Mouse (Mus musculus) CH12.LX (cell line): ENCODE measurements around the gene Tnfsf13b. TPM values are rescaled to one million over a fixed set of nuclear protein-coding genes. Genes with fewer than 3 reads are reported as not detected.

Source experiments
- DNase-seq: peaks from one replicate; pipeline ENCODE4 v3.0.0-alpha.2; 2013; ENCODE audit errors: extremely low read depth
- H3K27ac ChIP-seq: 2 replicates; pipeline ENCODE4 v1.5.1; 2012; ENCODE audit warnings: low read depth, mild to moderate bottlenecking, control low read depth, moderate library complexity; ENCODE audit not compliant: insufficient read depth
- H3K27me3 ChIP-seq: replicated peaks from 2 replicates; pipeline ENCODE3; 2012; ENCODE audit warnings: inconsistent platforms
- H3K36me3 ChIP-seq, 2 experiments: replicated peaks in 1 of 2; 2 replicates each; pipeline versions ENCODE3 to v1.6.1; 2012; ENCODE audit warnings: inconsistent platforms in 1 of 2, low read length in 1 of 2, mild to moderate bottlenecking in 1 of 2, mixed read lengths in 1 of 2, moderate library complexity in 1 of 2; ENCODE audit not compliant: control insufficient read depth in 1 of 2, insufficient read depth in 1 of 2
- H3K4me1 ChIP-seq, 2 experiments: 2 replicates each; pipeline ENCODE4 v1.6.1; 2012; ENCODE audit warnings: inconsistent platforms in 1 of 2, moderate library complexity in 1 of 2; ENCODE audit not compliant: insufficient read depth in 2 of 2, control insufficient read depth in 1 of 2
- H3K4me2 ChIP-seq: 2 replicates; pipeline ENCODE4 v1.6.1; 2012; ENCODE audit warnings: low read depth, mild to moderate bottlenecking, control low read depth; ENCODE audit not compliant: poor library complexity, insufficient read depth, severe bottlenecking
- H3K4me3 ChIP-seq, 3 experiments: fragments of 150-350 bp in 1 of 3; sonication (generic) in 1 of 3; replicated peaks in 1 of 3; 2 replicates each; pipeline versions ENCODE3 to v1.5.1; 2011 to 2012; ENCODE audit warnings: low read depth in 2 of 3, low read length in 2 of 3, mild to moderate bottlenecking in 2 of 3, moderate library complexity in 2 of 3, control low read depth in 1 of 3, improper control_type of control experiment in 1 of 3, inconsistent platforms in 1 of 3, mixed read lengths in 1 of 3; ENCODE audit not compliant: poor library complexity in 1 of 3
- H3K79me2 ChIP-seq: replicated peaks from 2 replicates; pipeline ENCODE4 v1.6.1; 2012; ENCODE audit warnings: mild to moderate bottlenecking, moderate library complexity; ENCODE audit not compliant: control insufficient read depth, poor library complexity, insufficient read depth, severe bottlenecking; ENCODE audit errors: extremely low read depth
- H3K9ac ChIP-seq: 2 replicates; pipeline ENCODE4 v1.6.1; 2012; ENCODE audit warnings: low read depth, mild to moderate bottlenecking, control low read depth, moderate library complexity; ENCODE audit not compliant: insufficient read depth
- H3K9me3 ChIP-seq: replicated peaks from 2 replicates; pipeline ENCODE3; 2012; ENCODE audit warnings: low read length, inconsistent platforms, mixed read lengths
- BHLHE40 ChIP-seq: IDR thresholded peaks from 2 replicates; pipeline ENCODE4 v1.6.1; 2011; ENCODE audit warnings: mild to moderate bottlenecking, low read depth, low read length, improper control_type of control experiment
- CHD1 ChIP-seq: IDR thresholded peaks from 2 replicates; pipeline ENCODE4 v1.6.1; 2012; ENCODE audit warnings: low read depth, low read length, improper control_type of control experiment, inconsistent platforms
- CHD2 ChIP-seq: IDR thresholded peaks from 2 replicates; pipeline ENCODE4 v1.6.1; 2011; ENCODE audit warnings: low read length, improper control_type of control experiment
- CTCF ChIP-seq, 2 experiments: IDR thresholded peaks in 1 of 2; conservative IDR thresholded peaks in 1 of 2; 2 replicates each; pipeline ENCODE4 v1.5.1; 2011 to 2012; ENCODE audit warnings: low read depth in 2 of 2, low read length in 2 of 2, improper control_type of control experiment in 1 of 2, inconsistent platforms in 1 of 2, mild to moderate bottlenecking in 1 of 2, moderate library complexity in 1 of 2
- E2F4 ChIP-seq: IDR thresholded peaks from 2 replicates; pipeline ENCODE4 v1.6.1; 2011; ENCODE audit warnings: low read depth, low read length, improper control_type of control experiment; ENCODE audit not compliant: insufficient replicate concordance
- ELF1 ChIP-seq: IDR thresholded peaks from 2 replicates; pipeline ENCODE4 v1.6.1; 2014; ENCODE audit warnings: low read depth, mild to moderate bottlenecking, inconsistent platforms, low read length, improper control_type of control experiment
- ETS1 ChIP-seq: conservative IDR thresholded peaks from 2 replicates; pipeline ENCODE4 v1.6.1; 2012; ENCODE audit warnings: low read depth, mild to moderate bottlenecking, inconsistent platforms, low read length, improper control_type of control experiment, moderate library complexity
- HCFC1 ChIP-seq: IDR thresholded peaks from 2 replicates; pipeline ENCODE4 v1.6.1; 2012; ENCODE audit warnings: low read depth, mild to moderate bottlenecking, inconsistent platforms, low read length, improper control_type of control experiment
- IRF4 ChIP-seq: IDR thresholded peaks from 2 replicates; pipeline ENCODE4 v1.6.1; 2014; ENCODE audit warnings: low read depth, mild to moderate bottlenecking, inconsistent platforms, low read length, improper control_type of control experiment
- JUND ChIP-seq: conservative IDR thresholded peaks from 2 replicates; pipeline ENCODE4 v1.6.1; 2011; ENCODE audit warnings: low read depth, low read length, improper control_type of control experiment
- KAT2A ChIP-seq: IDR thresholded peaks from 2 replicates; pipeline ENCODE4 v1.6.1; 2012; ENCODE audit warnings: low read length, improper control_type of control experiment, inconsistent platforms; ENCODE audit not compliant: insufficient replicate concordance
- MAFK ChIP-seq: IDR thresholded peaks from 2 replicates; pipeline ENCODE4 v1.6.1; 2011; ENCODE audit warnings: low read length, improper control_type of control experiment; ENCODE audit not compliant: insufficient replicate concordance
- MEF2A ChIP-seq: IDR thresholded peaks from 2 replicates; pipeline ENCODE4 v1.6.1; 2014; ENCODE audit warnings: low read depth, mild to moderate bottlenecking, inconsistent platforms, low read length, improper control_type of control experiment, borderline replicate concordance
- MXI1 ChIP-seq: IDR thresholded peaks from 2 replicates; pipeline ENCODE4 v1.6.1; 2011; ENCODE audit warnings: mild to moderate bottlenecking, low read depth, low read length, improper control_type of control experiment
- NELFE ChIP-seq: IDR thresholded peaks from 2 replicates; pipeline ENCODE4 v1.6.1; 2011; ENCODE audit warnings: low read depth, low read length, improper control_type of control experiment
- NRF1 ChIP-seq: IDR thresholded peaks from 2 replicates; pipeline ENCODE4 v1.6.1; 2014; ENCODE audit warnings: low read depth, mild to moderate bottlenecking, inconsistent platforms, low read length, improper control_type of control experiment, moderate library complexity
- SIN3A ChIP-seq: IDR thresholded peaks from 2 replicates; pipeline ENCODE4 v1.6.1; 2012; ENCODE audit warnings: low read length, improper control_type of control experiment, inconsistent platforms
- SMC3 ChIP-seq: IDR thresholded peaks from 2 replicates; pipeline ENCODE4 v1.6.1; 2011; ENCODE audit warnings: low read depth, low read length, improper control_type of control experiment
- TBP ChIP-seq: conservative IDR thresholded peaks from 2 replicates; pipeline ENCODE4 v1.6.1; 2011; ENCODE audit warnings: low read depth, low read length, improper control_type of control experiment
- TCF12 ChIP-seq: IDR thresholded peaks from 2 replicates; pipeline ENCODE4 v1.6.1; 2014; ENCODE audit warnings: low read depth, mild to moderate bottlenecking, inconsistent platforms, low read length, improper control_type of control experiment
- UBTF ChIP-seq: IDR thresholded peaks from 2 replicates; pipeline ENCODE4 v1.6.1; 2012; ENCODE audit warnings: low read depth, mild to moderate bottlenecking, inconsistent platforms, low read length, improper control_type of control experiment, moderate library complexity
- USF1 ChIP-seq: IDR thresholded peaks from 2 replicates; pipeline ENCODE4 v1.6.1; 2014; ENCODE audit warnings: low read depth, mild to moderate bottlenecking, inconsistent platforms, low read length, improper control_type of control experiment
- USF2 ChIP-seq: conservative IDR thresholded peaks from 2 replicates; pipeline ENCODE4 v1.6.1; 2011; ENCODE audit warnings: low read depth, low read length, improper control_type of control experiment
- ZC3H11A ChIP-seq: IDR thresholded peaks from 2 replicates; pipeline ENCODE4 v1.6.1; 2012; ENCODE audit warnings: low read depth, mild to moderate bottlenecking, inconsistent platforms, low read length, improper control_type of control experiment
- ZKSCAN1 ChIP-seq: IDR thresholded peaks from 2 replicates; pipeline ENCODE4 v1.6.1; 2012; ENCODE audit warnings: low read depth, inconsistent platforms, low read length, improper control_type of control experiment, borderline replicate concordance
- ZMIZ1 ChIP-seq: IDR thresholded peaks from 2 replicates; pipeline ENCODE4 v1.6.1; 2012; ENCODE audit warnings: low read depth, mild to moderate bottlenecking, inconsistent platforms, low read length, improper control_type of control experiment
- ZNF384 ChIP-seq: IDR thresholded peaks from 2 replicates; pipeline ENCODE4 v1.6.1; 2012; ENCODE audit warnings: low read depth, low read length, improper control_type of control experiment, inconsistent platforms
- dilution Hi-C: fragments of 300-500 bp; cut with MboI; formaldehyde crosslinking; loops from 2 replicates; pipeline ENCODE4 v1.14.3; 2020; ENCODE audit warnings: low sequenced_read_pairs; ENCODE audit not compliant: extremely low pct_unique_long_range_greater_than_20kb, extremely low pct_ligation_motif_present
- in situ Hi-C: fragments of 300-500 bp; cut with MboI; formaldehyde crosslinking; loops from 3 replicates; pipeline ENCODE4 v1.14.3; 2019; ENCODE audit warnings: low sequenced_read_pairs, low pct_ligation_motif_present, low pct_unique_long_range_greater_than_20kb, mixed read lengths
- polyA plus RNA-seq: library from polyadenylated mRNA; unstranded; fragments of >175 nt; gene quantifications from 2 replicates; pipeline ENCODE4 v1.2.1, GENCODE M21; 2012; ENCODE audit warnings: low read depth; ENCODE audit not compliant: insufficient read length
- total RNA-seq, 2 experiments: library from RNA; depleted of rRNA; stranded (reverse); fragments of 300-350 nt in 1 of 2; fragments of >200 nt in 1 of 2; gene quantifications; 2 replicates each; pipeline ENCODE4 v1.2.3; 2012 to 2014

Tnfsf13b gene
- total and polyA plus RNA-seq, 3 experiments, result 0.04 to 2.5 (median 0.85) TPM

DNA sequence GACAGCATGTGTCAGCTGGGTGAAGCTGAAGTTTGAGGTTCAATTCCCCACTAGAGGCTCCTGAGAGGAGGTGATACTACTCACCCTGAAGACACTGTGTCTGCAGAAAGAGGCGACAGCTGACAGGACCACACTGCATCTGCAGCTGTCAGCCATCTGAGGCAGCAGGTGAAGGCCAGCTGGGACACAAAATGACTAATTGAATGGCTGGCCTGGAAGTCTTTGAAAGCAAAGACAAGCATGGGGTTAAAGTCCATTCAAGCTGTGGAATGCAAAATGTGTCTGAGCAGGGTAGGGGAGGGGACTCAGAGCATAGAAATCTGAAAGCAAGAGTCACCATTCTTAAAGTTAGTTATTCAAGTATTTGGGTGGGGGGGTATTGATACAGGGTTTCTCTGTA lies 54.7 kb downstream of the Tnfsf13b start:
- H3K27me3 ChIP-seq, result peaks cover 4% of the 10 kb centered on the region
- TF ChIP-seq E2F4, result no peak
- TF ChIP-seq SIN3A, result no peak
- TF ChIP-seq MEF2A, result no peak
- TF ChIP-seq ZNF384, result no peak
- TF ChIP-seq NRF1, result no peak
- TF ChIP-seq CTCF (conservative IDR thresholded peaks at IDR 0.05 in 1 of 2, IDR thresholded peaks at IDR 0.05 in 1 of 2; ENCODE audit: low read depth in 2 of 2, low read length in 2 of 2), result no peak
- no peak for TF ChIP-seq UBTF
- no peak for TF ChIP-seq ZKSCAN1
- no peak for TF ChIP-seq KAT2A
- TF ChIP-seq ZMIZ1, result no peak
- TF ChIP-seq USF2, result no peak
- TF ChIP-seq USF1, result no peak
- no peak for TF ChIP-seq JUND
- no peak for TF ChIP-seq HCFC1
- TF ChIP-seq TBP, result no peak
- no peak for TF ChIP-seq TCF12
- no peak for TF ChIP-seq ETS1
- H3K79me2 ChIP-seq, result no peaks in the 10 kb centered on the region
- dilution Hi-C loops, result no loop called here
- H3K4me1 ChIP-seq, result peaks cover 0 to 10% of the 10 kb centered on the region in 2 experiments; a peak in 2 of 4 replicates
- no peak for DNase-seq
- no peak overlapping the region for H3K9ac ChIP-seq
- no peak overlapping the region for H3K4me3 ChIP-seq
- in situ Hi-C loops, result no loop called here
- no peaks in the 10 kb centered on the region for H3K36me3 ChIP-seq
- no peak overlapping the region for H3K4me2 ChIP-seq
- H3K9me3 ChIP-seq, result no peaks in the 10 kb centered on the region
- no peak overlapping the region for H3K27ac ChIP-seq

DNA sequence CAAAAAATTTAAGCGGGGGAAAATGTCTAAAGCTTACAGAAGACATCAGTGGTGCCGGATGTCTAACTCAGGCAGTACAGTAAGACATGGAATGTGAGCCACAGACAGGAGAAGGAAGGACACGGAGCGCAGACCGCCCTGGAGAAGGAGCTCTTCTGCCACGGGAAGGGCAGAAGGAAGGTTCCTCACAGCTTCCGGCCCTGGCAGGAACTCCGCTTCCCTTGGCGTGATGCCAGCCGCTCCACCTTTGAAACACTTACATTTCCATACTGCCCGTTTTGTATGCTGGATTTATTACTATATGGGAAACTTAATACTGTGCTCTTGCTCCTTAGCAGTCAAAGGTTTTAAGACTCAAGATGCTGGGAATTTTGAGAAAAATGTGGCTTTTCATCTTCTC lies 60.6 kb downstream of the Tnfsf13b start:
- no peaks in the 10 kb centered on the region for H3K27me3 ChIP-seq
- dilution Hi-C loops (no loop called here), in situ Hi-C loops (no loop called here)
- no peaks in the 10 kb centered on the region for H3K36me3 ChIP-seq
- TF ChIP-seq MAFK (no peak), USF2 (no peak), MEF2A (no peak), CHD2 (no peak), MXI1 (no peak), HCFC1 (no peak), CTCF (conservative IDR thresholded peaks at IDR 0.05 in 1 of 2, IDR thresholded peaks at IDR 0.05 in 1 of 2; ENCODE audit: low read depth in 2 of 2, low read length in 2 of 2) (no peak), ZKSCAN1 (no peak), USF1 (no peak), CHD1 (no peak), BHLHE40 (no peak), IRF4 (no peak), KAT2A (no peak), SMC3 (no peak), ELF1 (no peak), ETS1 (no peak), NELFE (no peak), ZC3H11A (no peak)
- peaks cover 5 to 10% of the 10 kb centered on the region in 2 experiments; a peak in 3 of 4 replicates for H3K4me1 ChIP-seq
- peak overlapping the region; percentile 50; the same call in 1 of the 2 replicates for H3K4me2 ChIP-seq
- H3K9me3 ChIP-seq, result no peaks in the 10 kb centered on the region
- no peak for DNase-seq
- H3K79me2 ChIP-seq, result no peaks in the 10 kb centered on the region
- H3K27ac ChIP-seq, result no peak overlapping the region
- no peak overlapping the region for H3K4me3 ChIP-seq
- no peak overlapping the region for H3K9ac ChIP-seq
